Mouse (Mus musculus) heart, embryonic 14.5 days (tissue): ENCODE results near the gene Ager. TPM values are rescaled to one million over a fixed set of nuclear protein-coding genes. Genes with fewer than 3 reads are reported as not detected.

Experiments
- ATAC-seq: fragments of 200-750 bp; cut with Nextera tagmentation; 2 replicates; pipeline ENCODE4 v1.8.0; 2017; ENCODE audit warnings: low read depth, moderate TSS enrichment; ENCODE audit not compliant: insufficient number of reproducible peaks, insufficient read depth, low FRiP score
- H3K27ac ChIP-seq, 2 experiments: fragments of 200-500 bp in 1 of 2; fragments of 300-500 bp in 1 of 2; sonication (generic) in 1 of 2; replicated peaks in 1 of 2; 2 replicates each; pipeline ENCODE4 v1.5.1; 2012 to 2014; ENCODE audit warnings: low read depth in 2 of 2, low read length in 2 of 2, control low read depth in 1 of 2, mild to moderate bottlenecking in 1 of 2, mixed read lengths in 1 of 2; ENCODE audit not compliant: control insufficient read depth in 1 of 2, insufficient read depth in 1 of 2
- H3K27me3 ChIP-seq: fragments of 300-500 bp; sonication (generic); 2 replicates; pipeline ENCODE4 v1.6.1; 2014; ENCODE audit warnings: mild to moderate bottlenecking, low read length, control low read depth; ENCODE audit not compliant: control insufficient read depth, insufficient read depth
- H3K36me3 ChIP-seq: fragments of 300-500 bp; sonication (generic); 2 replicates; pipeline ENCODE4 v1.6.1; 2014; ENCODE audit warnings: mild to moderate bottlenecking, control low read depth, low read length, mixed read lengths; ENCODE audit not compliant: control insufficient read depth, insufficient read depth
- H3K4me1 ChIP-seq, 2 experiments: fragments of 200-500 bp in 1 of 2; fragments of 300-500 bp in 1 of 2; sonication (generic) in 1 of 2; 2 replicates each; pipeline ENCODE4 v1.6.1; 2012 to 2014; ENCODE audit warnings: low read length in 2 of 2, control low read depth in 1 of 2, mixed read lengths in 1 of 2; ENCODE audit not compliant: control insufficient read depth in 2 of 2, insufficient read depth in 2 of 2
- H3K4me2 ChIP-seq: fragments of 300-500 bp; sonication (generic); 2 replicates; pipeline ENCODE4 v1.6.1; 2014; ENCODE audit warnings: mild to moderate bottlenecking, low read length
- H3K4me3 ChIP-seq, 2 experiments: fragments of 200-500 bp in 1 of 2; fragments of 300-500 bp in 1 of 2; sonication (generic) in 1 of 2; 2 replicates each; pipeline ENCODE4 v1.5.1; 2012 to 2014; ENCODE audit warnings: low read length in 2 of 2, mild to moderate bottlenecking in 2 of 2, control low read depth in 1 of 2, low read depth in 1 of 2, moderate library complexity in 1 of 2; ENCODE audit not compliant: control insufficient read depth in 1 of 2, insufficient read depth in 1 of 2
- H3K9ac ChIP-seq: fragments of 300-500 bp; sonication (generic); 2 replicates; pipeline ENCODE4 v1.6.1; 2014; ENCODE audit warnings: mild to moderate bottlenecking, low read length
- H3K9me3 ChIP-seq: fragments of 300-500 bp; sonication (generic); 2 replicates; pipeline ENCODE4 v1.6.1; 2016; ENCODE audit warnings: low read length, control low read depth; ENCODE audit not compliant: control insufficient read depth
- WGBS: fragments of 180-500 bp; shearing (Covaris S2); extraction: QIAGEN DNeasy Blood & Tissue Kit; methylation state at CpG from one replicate; pipeline ENCODE4 v1.1.7; 2014; 5-methylcytosine and 5-hydroxymethylcytosine counted together
- polyA plus RNA-seq: library from polyadenylated mRNA; unstranded; fragments of >200 nt; fragmentation: Nextera tagmentation; extraction: Ambion mirVana; gene quantifications from 2 replicates; pipeline ENCODE4 v1.2.1, GENCODE M21; 2014

The Ager gene
- polyA plus RNA-seq, 1 experiment from 2014 or later, result 1.2 TPM

GRCm38 (mm10) chr17:34593752-34594525 is 3.7 kb upstream of the Ager start:
- H3K4me1 ChIP-seq, result peaks cover 28 to 62% of the 10 kb centered on the region in 2 experiments
- no peak for ATAC-seq
- WGBS, result 60% methylated on average over 34 of the region's 34 CpGs
- peak overlapping the region in 1 of 2 experiments; percentile 94; a peak in 1 of 4 replicates for H3K27ac ChIP-seq
- no peaks in the 10 kb centered on the region for H3K9me3 ChIP-seq
- peak overlapping the region; percentile 75 to 79 for H3K4me3 ChIP-seq
- no peaks in the 10 kb centered on the region for H3K27me3 ChIP-seq
- peaks cover 29% of the 10 kb centered on the region for H3K36me3 ChIP-seq
- peak overlapping the region; percentile 97 for H3K9ac ChIP-seq
- H3K4me2 ChIP-seq, result peak overlapping the region; percentile 92

- Histone ChIP-seq H3K4me2 (no peak overlapping the region), H3K4me3 (no peak overlapping the region), H3K27me3 (no peaks in the 10 kb centered on the region), H3K36me3 (peaks cover 42% of the 10 kb centered on the region), H3K9me3 (no peaks in the 10 kb centered on the region), H3K9ac (no peak overlapping the region), H3K4me1 (peaks cover 23 to 42% of the 10 kb centered on the region in 2 experiments), H3K27ac (0 out of 4 replicates have a peak overlapping the region, but pooled peaks of 1 of the 2 experiments have one; percentile 1)
- WGBS, result 70% methylated on average over 8 of the region's 8 CpGs
- no peak for ATAC-seq
Observed at GRCm38 (mm10) chr17:34596098-34596497, 1.6 kb upstream of the Ager start.

GRCm38 (mm10) chr17:34599891-34600290 is 2.2 kb downstream of the Ager start:
- H3K4me2 ChIP-seq, result no peak overlapping the region
- peaks cover 18 to 28% of the 10 kb centered on the region in 2 experiments for H3K4me1 ChIP-seq
- no peak overlapping the region for H3K4me3 ChIP-seq
- no peak overlapping the region for H3K27ac ChIP-seq
- no peaks in the 10 kb centered on the region for H3K9me3 ChIP-seq
- H3K36me3 ChIP-seq, result peaks cover 40% of the 10 kb centered on the region
- 76% methylated on average over 9 of the region's 9 CpGs for WGBS
- H3K27me3 ChIP-seq, result no peaks in the 10 kb centered on the region
- ATAC-seq, result no peak
- H3K9ac ChIP-seq, result no peak overlapping the region

GRCm38 (mm10) chr17:34601796-34602195 is 4.1 kb downstream of the Ager start:
- no peak overlapping the region for H3K9ac ChIP-seq
- no peak overlapping the region for H3K4me2 ChIP-seq
- H3K27me3 ChIP-seq, result no peaks in the 10 kb centered on the region
- H3K4me1 ChIP-seq, result peaks cover 25 to 34% of the 10 kb centered on the region in 2 experiments
- H3K27ac ChIP-seq, result no peak overlapping the region
- ATAC-seq, result no peak
- peaks cover 22% of the 10 kb centered on the region for H3K36me3 ChIP-seq
- 83% methylated on average over 12 of the region's 12 CpGs for WGBS
- H3K9me3 ChIP-seq, result no peaks in the 10 kb centered on the region
- no peak overlapping the region for H3K4me3 ChIP-seq

- Histone ChIP-seq H3K4me3 (peak within 1 kb of the TSS; percentile 90 to 96), H3K4me1 (peaks cover 17 to 36% of the 10 kb centered on the region in 2 experiments), H3K27ac (peak within 1 kb of the TSS; percentile 87 to 90), H3K9ac (peak within 1 kb of the TSS; percentile 95), H3K27me3 (no peaks in the 10 kb centered on the region), H3K36me3 (peaks cover 22% of the 10 kb centered on the region), H3K4me2 (peak within 1 kb of the TSS; percentile 94), H3K9me3 (no peaks in the 10 kb centered on the region)
- ATAC-seq, result peak; percentile 92
- under 1% methylated on average over 30 of the region's 30 CpGs for WGBS
Observed at GRCm38 (mm10) chr17:34603375-34604060, 5.9 kb downstream of the Ager start, which contains the start of gene Rnf5. Rnf5 (minus strand) TSS chr17:34603690.

- Histone ChIP-seq H3K36me3 (peaks cover 22% of the 10 kb centered on the region), H3K4me2 (peak within 1 kb of the TSS; percentile 94), H3K4me3 (peak within 1 kb of the TSS; percentile 90 to 96), H3K27ac (peak within 1 kb of the TSS; percentile 87 to 90), H3K27me3 (no peaks in the 10 kb centered on the region), H3K4me1 (peaks cover 17 to 41% of the 10 kb centered on the region in 2 experiments), H3K9me3 (no peaks in the 10 kb centered on the region), H3K9ac (peak within 1 kb of the TSS; percentile 95)
- peak; percentile 90 for ATAC-seq
- under 1% methylated on average over 35 of the region's 35 CpGs for WGBS
Observed at GRCm38 (mm10) chr17:34604061-34604508, 6.4 kb downstream of the Ager start, which contains the start of gene Agpat1. Agpat1 (plus strand) TSS chr17:34604262.

GRCm38 (mm10) chr17:34604511-34605237 is 7.0 kb downstream of the Ager start:
- Histone ChIP-seq H3K27ac (peak overlapping the region; percentile 84 to 87), H3K4me3 (peak overlapping the region; percentile 82 to 90), H3K27me3 (no peaks in the 10 kb centered on the region), H3K4me2 (peak overlapping the region; percentile 94), H3K9me3 (no peaks in the 10 kb centered on the region), H3K9ac (peak overlapping the region; percentile 95), H3K36me3 (peaks cover 23% of the 10 kb centered on the region), H3K4me1 (peaks cover 15 to 44% of the 10 kb centered on the region in 2 experiments)
- WGBS, result 17% methylated on average over 24 of the region's 24 CpGs
- ATAC-seq, result no peak
